Mouse (Mus musculus) hindbrain, embryonic 10.5 days (tissue): ENCODE results near the gene Chrnb1. TPM values are rescaled to one million over a fixed set of nuclear protein-coding genes. Genes with fewer than 3 reads are reported as not detected.
A peak's percentile ranks its signal among the peaks of the same experiment; 100 is the strongest.

Source experiments
- DNase-seq: peaks from one replicate; pipeline ENCODE4 v3.0.0-alpha.2; 2017; ENCODE audit warnings: low spot score
- H3K27ac ChIP-seq: fragments of 300-500 bp; sonication (generic); 2 replicates; pipeline ENCODE4 v1.5.1; 2016; ENCODE audit warnings: mild to moderate bottlenecking, moderate library complexity
- H3K27me3 ChIP-seq: fragments of 300-500 bp; sonication (generic); 2 replicates; pipeline ENCODE4 v1.6.1; 2016; ENCODE audit warnings: mild to moderate bottlenecking; ENCODE audit not compliant: poor library complexity, insufficient read depth, severe bottlenecking
- H3K36me3 ChIP-seq: fragments of 300-500 bp; sonication (generic); 2 replicates; pipeline ENCODE4 v1.6.1; 2016; ENCODE audit warnings: mild to moderate bottlenecking, moderate library complexity
- H3K4me1 ChIP-seq: fragments of 300-500 bp; sonication (generic); replicated peaks from 2 replicates; pipeline ENCODE4 v1.6.1; 2016; ENCODE audit warnings: mild to moderate bottlenecking
- H3K4me3 ChIP-seq: fragments of 300-500 bp; sonication (generic); 2 replicates; pipeline ENCODE4 v1.5.1; 2016; ENCODE audit warnings: mild to moderate bottlenecking, moderate library complexity
- H3K9me3 ChIP-seq: fragments of 300-500 bp; sonication (generic); 2 replicates; pipeline ENCODE4 v1.6.1; 2016; ENCODE audit warnings: mild to moderate bottlenecking, moderate library complexity
- WGBS: fragments of 180-500 bp; shearing (Covaris S2); methylation state at CpG from one replicate; pipeline ENCODE4 v1.1.7; 2016; 5-methylcytosine and 5-hydroxymethylcytosine counted together
- polyA plus RNA-seq: library from polyadenylated mRNA; unstranded; fragments of >200 nt; fragmentation: Nextera tagmentation; extraction: Ambion mirVana; gene quantifications from 2 replicates; pipeline ENCODE4 v1.2.1, GENCODE M21; 2016

Chrnb1 gene
- polyA plus RNA-seq, 1 experiment from 2014 or later, result 1.6 TPM

- peaks cover 17% of the 10 kb centered on the region for H3K4me1 ChIP-seq
- no peak for DNase-seq
- no peak overlapping the region for H3K4me3 ChIP-seq
- peaks cover 49% of the 10 kb centered on the region for H3K27me3 ChIP-seq
- WGBS, result 38% methylated on average over 4 of the region's 4 CpGs
- no peaks in the 10 kb centered on the region for H3K9me3 ChIP-seq
- H3K36me3 ChIP-seq, result peaks cover 3% of the 10 kb centered on the region; the same call in 1 of the 2 replicates
- H3K27ac ChIP-seq, result no peak overlapping the region
Measured at GRCm38 (mm10) chr11:69781828-69782227, 13.9 kb downstream of the Chrnb1 start.

DNA sequence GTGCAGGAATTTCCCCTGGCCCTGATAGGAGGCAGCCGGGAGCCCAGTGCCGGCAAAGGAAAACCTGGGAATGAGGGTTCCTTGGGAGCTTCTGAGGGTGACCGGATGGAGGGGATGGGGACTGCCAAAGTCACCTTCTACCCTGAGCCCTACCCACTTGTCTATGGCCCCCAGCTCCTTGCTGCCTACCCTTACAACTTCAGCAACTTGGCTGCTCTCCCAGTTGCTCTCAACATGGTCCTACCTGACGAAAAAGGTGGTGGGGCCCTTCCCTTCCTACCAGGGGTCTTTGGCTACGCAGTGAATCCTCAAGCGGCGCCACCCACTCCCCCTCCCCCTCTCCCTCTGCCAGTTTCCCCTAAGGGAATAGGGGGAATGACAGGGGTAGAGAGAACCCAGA, 16.8 kb downstream of the Chrnb1 start:
- Histone ChIP-seq H3K4me1 (peaks cover 22% of the 10 kb centered on the region), H3K4me3 (no peak overlapping the region), H3K36me3 (peaks cover 11% of the 10 kb centered on the region), H3K27me3 (peaks cover 61% of the 10 kb centered on the region), H3K27ac (0 out of 2 replicates have a peak overlapping the region, but pooled peaks have one; percentile 29), H3K9me3 (no peaks in the 10 kb centered on the region)
- no peak for DNase-seq
- WGBS, result 45% methylated on average over 7 of the region's 7 CpGs

- H3K4me3 ChIP-seq, result no peak overlapping the region; the same call in 1 of the 2 replicates
- peaks cover 61% of the 10 kb centered on the region for H3K27me3 ChIP-seq
- H3K27ac ChIP-seq, result 0 out of 2 replicates have a peak overlapping the region, but pooled peaks have one; percentile 40
- no peaks in the 10 kb centered on the region for H3K9me3 ChIP-seq
- peaks cover 11% of the 10 kb centered on the region for H3K36me3 ChIP-seq
- DNase-seq, result no peak
- H3K4me1 ChIP-seq, result peaks cover 22% of the 10 kb centered on the region
- 59% methylated on average over 23 of the region's 23 CpGs for WGBS
Measured at GRCm38 (mm10) chr11:69778258-69778982, 17.3 kb downstream of the Chrnb1 start.

DNA sequence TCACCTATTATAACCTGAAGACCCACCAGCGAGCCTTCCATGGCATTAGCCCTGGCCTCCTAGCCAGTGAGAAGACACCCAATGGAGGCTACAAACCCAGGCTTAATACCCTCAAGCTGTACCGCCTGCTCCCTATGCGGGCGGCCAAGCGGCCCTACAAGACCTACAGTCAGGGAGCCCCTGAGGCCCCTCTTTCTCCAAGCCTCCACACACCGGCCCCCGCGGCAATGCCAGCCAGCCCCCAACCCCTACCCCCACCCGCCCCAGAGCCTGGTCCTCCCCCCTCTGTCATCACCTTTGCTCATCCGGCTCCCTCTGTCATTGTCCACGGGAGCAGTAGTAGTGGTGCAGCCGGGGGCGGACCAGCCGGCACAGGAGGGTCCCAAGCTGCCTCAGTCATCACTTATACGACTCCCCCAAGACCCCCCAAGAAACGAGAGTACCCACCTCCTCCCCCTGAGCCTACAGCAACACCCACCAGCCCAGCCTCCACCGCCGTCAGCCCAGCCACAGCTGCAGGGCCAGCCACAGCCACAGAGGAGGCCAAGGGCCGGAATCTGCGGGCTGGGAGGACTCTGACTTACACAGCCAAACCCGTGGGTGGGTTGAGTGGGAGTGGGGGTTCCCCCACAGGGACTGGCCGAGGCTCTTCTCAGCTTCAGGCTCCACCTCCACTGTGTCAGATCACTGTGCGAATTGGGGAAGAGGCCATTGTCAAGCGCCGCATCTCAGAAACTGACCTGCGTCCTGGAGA, 18.1 kb downstream of the Chrnb1 start:
- H3K4me3 ChIP-seq, result no peak overlapping the region; the same call in 1 of the 2 replicates
- DNase-seq, result no peak
- H3K4me1 ChIP-seq, result peaks cover 22% of the 10 kb centered on the region
- WGBS, result 61% methylated on average over 26 of the region's 26 CpGs
- H3K27ac ChIP-seq, result peak overlapping the region; percentile 40; the same call in 1 of the 2 replicates
- peaks cover 11% of the 10 kb centered on the region for H3K36me3 ChIP-seq
- H3K9me3 ChIP-seq, result no peaks in the 10 kb centered on the region
- peaks cover 61% of the 10 kb centered on the region for H3K27me3 ChIP-seq

- no peak for DNase-seq
- no peaks in the 10 kb centered on the region for H3K9me3 ChIP-seq
- H3K4me3 ChIP-seq, result no peak overlapping the region; the same call in 1 of the 2 replicates
- H3K4me1 ChIP-seq, result peaks cover 22% of the 10 kb centered on the region
- WGBS, result 85% methylated on average over 20 of the region's 20 CpGs
- H3K27me3 ChIP-seq, result peaks cover 52% of the 10 kb centered on the region
- H3K36me3 ChIP-seq, result peaks cover 11% of the 10 kb centered on the region
- no peak overlapping the region for H3K27ac ChIP-seq
Measured at GRCm38 (mm10) chr11:69776488-69776887, 19.3 kb downstream of the Chrnb1 start.

GRCm38 (mm10) chr11:69775716-69776115, 20.0 kb downstream of the Chrnb1 start:
- 69% methylated on average over 10 of the region's 10 CpGs for WGBS
- Histone ChIP-seq H3K36me3 (peaks cover 11% of the 10 kb centered on the region), H3K4me3 (no peak overlapping the region), H3K27ac (no peak overlapping the region), H3K4me1 (peaks cover 22% of the 10 kb centered on the region), H3K9me3 (no peaks in the 10 kb centered on the region), H3K27me3 (peaks cover 52% of the 10 kb centered on the region)
- DNase-seq, result no peak

DNA sequence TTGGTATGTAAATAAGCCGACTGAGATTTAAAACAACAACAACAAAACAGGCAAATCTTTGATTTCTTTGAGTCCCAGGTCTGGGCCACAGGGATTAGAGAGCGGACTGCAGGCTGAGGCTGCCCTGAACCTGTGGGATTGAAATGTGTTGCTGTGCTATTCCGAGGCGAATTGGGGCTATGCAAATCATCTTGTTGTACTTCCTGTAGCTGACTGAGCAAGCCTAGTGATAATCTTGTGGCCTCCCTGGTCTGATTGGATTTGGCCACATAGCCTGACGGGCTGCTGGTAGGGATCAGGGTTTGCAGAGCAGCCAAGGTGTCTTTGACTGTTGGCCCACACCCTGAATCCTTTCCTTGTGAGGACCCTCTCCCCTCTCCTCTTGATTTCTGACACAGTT, 20.8 kb downstream of the Chrnb1 start:
- WGBS, result 60% methylated on average over 5 of the region's 5 CpGs
- DNase-seq, result no peak
- H3K36me3 ChIP-seq, result peaks cover 11% of the 10 kb centered on the region

GRCm38 (mm10) chr11:69767625-69767909, 28.2 kb downstream of the Chrnb1 start:
- H3K4me3 ChIP-seq, result no peak overlapping the region
- peaks cover 13% of the 10 kb centered on the region; the same call in 1 of the 2 replicates for H3K27me3 ChIP-seq
- WGBS, result 67% methylated on average over 4 of the region's 4 CpGs
- peaks cover 30% of the 10 kb centered on the region for H3K4me1 ChIP-seq
- no peak for DNase-seq
- no peaks in the 10 kb centered on the region for H3K36me3 ChIP-seq
- H3K27ac ChIP-seq, result no peak overlapping the region
- no peaks in the 10 kb centered on the region for H3K9me3 ChIP-seq

More for the DNA sequence above, 20.8 kb downstream of the Chrnb1 start:
- Histone ChIP-seq H3K9me3 (no peaks in the 10 kb centered on the region), H3K27ac (no peak overlapping the region), H3K4me3 (no peak overlapping the region), H3K4me1 (peaks cover 22% of the 10 kb centered on the region), H3K27me3 (peaks cover 48% of the 10 kb centered on the region)

DNA sequence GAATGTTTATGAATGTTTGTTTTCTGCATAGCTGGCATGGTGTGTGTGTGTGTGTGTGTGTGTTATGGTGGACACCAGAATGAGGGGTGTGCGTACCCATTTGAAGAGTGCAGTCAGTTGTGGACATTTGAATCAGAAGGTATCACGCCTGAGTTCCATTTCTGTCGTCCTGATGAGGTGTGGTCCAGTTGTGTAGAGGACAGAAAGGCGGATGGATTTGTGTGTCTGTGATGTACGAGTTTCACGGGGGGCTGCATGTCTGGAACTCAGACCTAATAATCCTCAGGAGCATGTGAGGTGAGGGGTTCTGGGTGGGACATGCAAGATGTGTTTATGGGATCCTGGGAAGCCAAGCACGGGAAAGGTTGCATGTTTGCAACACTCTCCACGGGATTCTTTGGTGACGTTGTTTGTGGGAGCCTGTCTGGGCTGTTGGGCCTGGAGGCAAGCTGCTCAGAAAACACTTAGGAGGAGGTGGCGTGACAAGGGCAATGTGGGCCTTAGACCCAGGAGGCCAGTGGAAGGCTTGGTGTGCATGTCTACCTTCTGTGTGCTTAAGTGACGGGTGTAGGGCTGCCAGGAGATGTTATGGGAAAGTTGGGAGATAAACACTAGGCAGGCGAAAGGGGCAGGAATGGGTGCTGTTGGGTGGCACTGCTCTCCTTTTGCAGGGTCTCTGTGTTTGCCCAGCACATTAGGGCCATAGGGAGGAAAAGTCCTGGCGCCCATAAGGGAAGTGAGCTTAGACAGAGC, 28.7 kb downstream of the Chrnb1 start:
- 0 out of 2 replicates have a peak overlapping the region, but pooled peaks have one; percentile 94 for H3K27ac ChIP-seq

GRCm38 (mm10) chr11:69766126-69766609, 29.6 kb downstream of the Chrnb1 start:
- peak overlapping the region; percentile 85 for H3K4me3 ChIP-seq
- peak overlapping the region; percentile 94 for H3K27ac ChIP-seq
- no peaks in the 10 kb centered on the region for H3K9me3 ChIP-seq
- peak; percentile 57 for DNase-seq
- under 1% methylated on average over 37 of the region's 37 CpGs for WGBS
- H3K36me3 ChIP-seq, result no peaks in the 10 kb centered on the region
- H3K4me1 ChIP-seq, result peaks cover 33% of the 10 kb centered on the region
- H3K27me3 ChIP-seq, result peaks cover 13% of the 10 kb centered on the region; the same call in 1 of the 2 replicates

More for the DNA sequence above, 28.7 kb downstream of the Chrnb1 start:
- no peak for DNase-seq
- Histone ChIP-seq H3K4me1 (peaks cover 30% of the 10 kb centered on the region), H3K4me3 (peak overlapping the region; percentile 85), H3K27me3 (peaks cover 13% of the 10 kb centered on the region; the same call in 1 of the 2 replicates), H3K9me3 (no peaks in the 10 kb centered on the region), H3K36me3 (no peaks in the 10 kb centered on the region)
- WGBS, result 69% methylated on average over 13 of the region's 13 CpGs

DNA sequence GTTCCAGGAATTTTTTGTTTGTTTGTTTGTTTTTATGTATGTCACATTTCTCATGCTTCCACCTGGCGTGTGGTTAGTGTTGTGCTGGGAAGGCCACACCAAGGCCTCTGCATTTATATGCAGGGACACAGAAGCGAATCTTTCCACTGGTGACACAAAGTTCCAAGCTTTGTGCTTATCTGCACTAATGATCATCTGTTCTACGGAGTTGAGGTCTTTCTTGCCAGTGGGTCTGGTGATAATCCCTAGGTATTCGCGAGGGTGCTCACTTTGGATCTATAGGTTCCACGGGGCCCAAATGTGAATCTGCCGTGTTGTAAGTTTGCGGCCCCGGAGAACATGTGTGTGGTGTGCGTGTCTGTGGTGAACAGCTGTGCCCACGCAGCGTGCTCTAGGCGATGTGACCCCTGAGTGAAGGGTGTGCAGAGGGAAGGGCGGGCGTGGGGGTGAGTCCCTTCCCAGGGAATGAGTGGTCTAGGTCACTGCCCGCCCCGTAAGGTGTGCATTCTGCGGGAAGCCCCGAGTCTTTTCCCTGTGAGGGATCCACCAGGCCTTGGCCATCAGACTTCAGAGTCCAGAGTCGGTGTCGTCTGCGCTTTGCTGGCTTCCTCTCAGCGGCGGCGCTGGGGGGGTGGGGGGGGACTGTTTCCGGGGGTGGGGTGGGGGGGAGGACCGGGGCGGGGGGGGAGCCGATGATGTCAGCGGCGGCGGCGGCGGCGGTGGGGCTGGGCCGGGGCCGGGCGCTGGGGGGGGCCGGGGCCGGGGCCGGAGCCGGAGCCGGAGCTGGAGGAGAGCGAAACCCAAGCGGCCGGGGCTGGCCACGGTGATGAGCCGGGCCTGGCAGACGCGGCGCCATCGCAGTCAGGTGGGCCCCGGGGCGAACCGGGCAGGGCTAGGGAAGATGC, 30.3 kb downstream of the Chrnb1 start, which contains the start of gene Zbtb4:
Zbtb4 (plus strand) TSS at position 692 of the 905 bp plus-strand sequence.
- peak; percentile 46 for DNase-seq
- peak within 1 kb of the TSS; percentile 85 for H3K4me3 ChIP-seq
- H3K36me3 ChIP-seq, result no peaks in the 10 kb centered on the region
- H3K4me1 ChIP-seq, result peaks cover 39% of the 10 kb centered on the region
- no peaks in the 10 kb centered on the region for H3K9me3 ChIP-seq
- peak within 1 kb of the TSS; percentile 94 for H3K27ac ChIP-seq
- 18% methylated on average over 54 of the region's 55 CpGs for WGBS
- peaks cover 13% of the 10 kb centered on the region; the same call in 1 of the 2 replicates for H3K27me3 ChIP-seq
